Mouse (Mus musculus) thymus, adult 2 months (tissue): Measurements from ENCODE around the gene Rmdn2.

Experiments
- CTCF ChIP-seq: fragments of 200-500 bp; IDR thresholded peaks from 2 replicates; pipeline ENCODE4 v1.5.1; 2012; ENCODE audit warnings: mild to moderate bottlenecking, control low read depth, low read length, moderate library complexity, borderline replicate concordance; ENCODE audit not compliant: control insufficient read depth, poor library complexity, insufficient read depth; ENCODE audit errors: extremely low read depth
- POLR2A ChIP-seq: fragments of 200-500 bp; IDR thresholded peaks from 2 replicates; pipeline ENCODE4 v1.6.1; 2012; ENCODE audit warnings: mild to moderate bottlenecking, low read length, control low read depth, moderate library complexity; ENCODE audit not compliant: control insufficient read depth, poor library complexity, insufficient read depth; ENCODE audit errors: extremely low read depth

DNA sequence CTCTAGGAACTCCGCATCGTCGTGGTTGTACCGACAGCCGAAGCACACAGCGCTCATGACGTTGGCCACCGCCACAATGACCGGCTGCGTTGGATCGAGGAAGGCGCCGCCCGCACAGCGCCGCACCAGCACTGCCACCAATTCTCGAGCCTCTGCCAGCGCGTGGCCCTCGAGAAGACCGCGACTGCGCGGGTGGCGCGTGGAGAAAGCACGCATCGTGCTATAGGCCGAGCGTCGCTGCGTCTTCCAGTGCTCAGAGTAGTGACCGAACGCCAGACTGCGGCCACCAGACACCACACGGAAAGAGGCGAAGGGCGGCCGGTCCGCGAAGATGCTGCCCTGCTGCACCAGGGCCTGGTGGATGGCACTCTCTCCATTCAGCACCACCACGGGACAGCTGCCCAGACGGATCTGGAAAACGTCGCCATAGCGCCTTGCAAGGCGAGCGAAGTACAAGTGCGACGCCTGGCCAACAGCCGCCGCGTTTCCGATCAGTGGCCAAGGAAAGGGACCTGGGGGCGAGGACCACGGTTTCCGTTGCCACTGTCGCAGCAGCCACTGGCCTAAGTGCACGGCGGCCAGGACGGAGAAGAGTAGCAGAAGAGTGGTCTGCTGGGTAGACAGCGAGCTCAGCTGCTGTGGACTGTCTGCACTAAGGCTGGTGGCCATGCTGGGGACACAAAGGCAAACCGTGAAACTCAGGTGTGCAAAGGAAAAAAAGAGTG is 102.1 kb downstream of the Rmdn2 start:
- no peak for TF ChIP-seq CTCF
- no peak for TF ChIP-seq POLR2A
